Mouse (Mus musculus) olfactory bulb, adult 2 months (tissue): ENCODE measurements around the gene Zdhhc20.

Experiments
- CTCF ChIP-seq: fragments of 200-500 bp; IDR thresholded peaks from 2 replicates; pipeline ENCODE4 v1.5.1; 2012; ENCODE audit warnings: low read depth, mild to moderate bottlenecking, low read length, moderate library complexity; ENCODE audit not compliant: insufficient read depth
- POLR2A ChIP-seq: fragments of 200-500 bp; IDR thresholded peaks from 2 replicates; pipeline ENCODE4 v1.6.1; 2012; ENCODE audit warnings: mild to moderate bottlenecking, low read depth, low read length, moderate library complexity; ENCODE audit not compliant: insufficient read depth

GRCm38 (mm10) chr14:57889541-57890010, 500 bp downstream of the Zdhhc20 start:
- no peak for TF ChIP-seq CTCF
- TF ChIP-seq POLR2A, result no peak
